Mouse (Mus musculus) heart, postnatal 25 days (tissue): ENCODE measurements around the gene Cdc45. TPM values are rescaled to one million over a fixed set of nuclear protein-coding genes. Genes with fewer than 3 reads are reported as not detected.

Experiments
- DNase-seq: peaks from one replicate; pipeline ENCODE4 v3.0.0; 2022; ENCODE audit warnings: low spot score
- intact Hi-C: fragments of 180-260 bp; cut with DNase I; formaldehyde crosslinking; loops from one replicate; pipeline ENCODE4 v1.15.1; 2025
- total RNA-seq, 2 experiments: library from RNA; stranded (reverse); gene quantifications; 2 replicates each; pipeline ENCODE4 v1.2.3; 2021

Cdc45 gene
- total RNA-seq, 2 experiments from 2014 or later, result 2.7 to 4.1 TPM

- intact Hi-C loops, result loop anchor here (5.0 kb wide), 1 partner anchor 169 kb away; the partner anchor contains the start of genes Gm49601 and Sept5
- DNase-seq, result no peak
Observed at GRCm38 (mm10) chr16:18796645-18797044, 15.1 kb downstream of the Cdc45 start.

- no peak for DNase-seq
- intact Hi-C loops, result loop anchor here (5.0 kb wide), 1 partner anchor 168 kb away; the partner anchor contains the start of genes Gm49601 and Sept5
Observed at GRCm38 (mm10) chr16:18795223-18795899, 16.4 kb downstream of the Cdc45 start.

GRCm38 (mm10) chr16:18788627-18789406 lies 23.0 kb downstream of the Cdc45 start:
- DNase-seq, result no peak
- intact Hi-C loops, result no loop called here

- intact Hi-C loops, result no loop called here
- no peak for DNase-seq
Observed at GRCm38 (mm10) chr16:18786652-18787051, 25.1 kb downstream of the Cdc45 start.

GRCm38 (mm10) chr16:18785485-18785884 lies 26.3 kb downstream of the Cdc45 start:
- intact Hi-C loops, result no loop called here
- DNase-seq, result no peak

- intact Hi-C loops, result no loop called here
- no peak for DNase-seq
Observed at GRCm38 (mm10) chr16:18785025-18785424, 26.8 kb downstream of the Cdc45 start.

- intact Hi-C loops, result no loop called here
- DNase-seq, result no peak
Observed at GRCm38 (mm10) chr16:18781810-18782209, 30.0 kb downstream of the Cdc45 start.

- intact Hi-C loops, result loop anchor here (5.0 kb wide), 2 partner anchors 46 to 76 kb away; no protein-coding TSS in a partner anchor
Observed at GRCm38 (mm10) chr16:18778461-18778860, 33.3 kb downstream of the Cdc45 start.

GRCm38 (mm10) chr16:18777101-18778080 lies 34.4 kb downstream of the Cdc45 start:
- intact Hi-C loops, result loop anchor here (5.0 kb wide), 2 partner anchors 45 to 75 kb away; no protein-coding TSS in a partner anchor
- DNase-seq, result no peak

More at GRCm38 (mm10) chr16:18778461-18778860, 33.3 kb downstream of the Cdc45 start:
- no peak for DNase-seq

- DNase-seq, result peak; percentile 58
- intact Hi-C loops, result loop anchor here (5.0 kb wide), 2 partner anchors 44 to 74 kb away; no protein-coding TSS in a partner anchor
Observed at GRCm38 (mm10) chr16:18776556-18777100, 35.2 kb downstream of the Cdc45 start, which contains the start of gene Cldn5. Gene Cldn5, plus strand, starts transcription at chr16:18776847.

GRCm38 (mm10) chr16:18775621-18776555 lies 35.9 kb downstream of the Cdc45 start:
- DNase-seq, result peak; percentile 46
- intact Hi-C loops, result loop anchor here (2.0 to 5.0 kb wide), 3 partner anchors 25 to 74 kb away; no protein-coding TSS in a partner anchor

GRCm38 (mm10) chr16:18773936-18774335 lies 37.9 kb downstream of the Cdc45 start:
- intact Hi-C loops, result loop anchor here (2.0 kb wide), 1 partner anchor 23 kb away; no protein-coding TSS in a partner anchor
- no peak for DNase-seq

- intact Hi-C loops, result no loop called here
- DNase-seq, result no peak
Observed at GRCm38 (mm10) chr16:18769501-18769900, 42.3 kb downstream of the Cdc45 start.

GRCm38 (mm10) chr16:18766390-18766789 lies 45.4 kb downstream of the Cdc45 start:
- intact Hi-C loops, result no loop called here
- no peak for DNase-seq

GRCm38 (mm10) chr16:18762960-18763359 lies 48.8 kb downstream of the Cdc45 start:
- no peak for DNase-seq
- intact Hi-C loops, result no loop called here

GRCm38 (mm10) chr16:18761734-18762133 lies 50.1 kb downstream of the Cdc45 start:
- no peak for DNase-seq
- intact Hi-C loops, result no loop called here

GRCm38 (mm10) chr16:18751885-18752499 lies 59.8 kb downstream of the Cdc45 start:
- intact Hi-C loops, result loop anchor here (2.0 kb wide), 1 partner anchor 23 kb away; no protein-coding TSS in a partner anchor
- DNase-seq, result no peak
